Mouse (Mus musculus): Measurements from ENCODE around the gene Cxcr4. TPM values are rescaled to one million over a fixed set of nuclear protein-coding genes. Genes with fewer than 3 reads are reported as not detected.

The Cxcr4 gene
- polyA plus RNA-seq, 1 experiment from 2014 or later, result 23.3 TPM

- Histone ChIP-seq H3K36me3 (ENCODE audit: control insufficient read depth, insufficient read depth, low read length) (no peaks in the 10 kb centered on the region), H3K27me3 (ENCODE audit: control insufficient read depth, insufficient read depth, low read length) (no peaks in the 10 kb centered on the region), H3K4me1 (replicated peaks; ENCODE audit: control insufficient read depth, insufficient read depth, low read length) (no peaks in the 10 kb centered on the region), H3K9me3 (ENCODE audit: control insufficient read depth, low read length) (no peaks in the 10 kb centered on the region), H3K4me2 (replicated peaks; ENCODE audit: low read depth, low read length) (no peak overlapping the region), H3K4me3 (ENCODE audit: low read depth, low read length) (no peak overlapping the region), H3K27ac (ENCODE audit: low read depth, low read length) (no peak overlapping the region), H3K9ac (ENCODE audit: low read depth, low read length) (no peak overlapping the region)
- ATAC-seq (ENCODE audit: low FRiP score) (0 out of 2 replicates have a peak, but pooled peaks have one; percentile 45), DNase-seq (ENCODE audit: low spot score) (no peak)
- WGBS, result 80% methylated on average over 9 of the region's 9 CpGs
These were observed 30.9 kb upstream of the Cxcr4 start for GRCm38 (mm10) chr1:128622867-128623593.

- Histone ChIP-seq H3K9ac (ENCODE audit: low read depth, low read length) (no peak overlapping the region), H3K4me3 (ENCODE audit: low read depth, low read length) (no peak overlapping the region), H3K9me3 (ENCODE audit: control insufficient read depth, low read length) (no peaks in the 10 kb centered on the region), H3K4me1 (replicated peaks; ENCODE audit: control insufficient read depth, insufficient read depth, low read length) (no peaks in the 10 kb centered on the region), H3K27ac (ENCODE audit: low read depth, low read length) (no peak overlapping the region), H3K36me3 (ENCODE audit: control insufficient read depth, insufficient read depth, low read length) (no peaks in the 10 kb centered on the region), H3K4me2 (replicated peaks; ENCODE audit: low read depth, low read length) (no peak overlapping the region), H3K27me3 (ENCODE audit: control insufficient read depth, insufficient read depth, low read length) (no peaks in the 10 kb centered on the region)
- 87% methylated on average over 13 of the region's 13 CpGs for WGBS
- DNase-seq (ENCODE audit: low spot score) (no peak), ATAC-seq (ENCODE audit: low FRiP score) (no peak)
These were observed 25.7 kb upstream of the Cxcr4 start for GRCm38 (mm10) chr1:128617654-128618310.

GRCm38 (mm10) chr1:128616586-128616985 is 24.5 kb upstream of the Cxcr4 start:
- Histone ChIP-seq H3K4me2 (replicated peaks; ENCODE audit: low read depth, low read length) (no peak overlapping the region), H3K27ac (ENCODE audit: low read depth, low read length) (no peak overlapping the region), H3K9ac (ENCODE audit: low read depth, low read length) (no peak overlapping the region), H3K9me3 (ENCODE audit: control insufficient read depth, low read length) (no peaks in the 10 kb centered on the region), H3K4me1 (replicated peaks; ENCODE audit: control insufficient read depth, insufficient read depth, low read length) (no peaks in the 10 kb centered on the region), H3K36me3 (ENCODE audit: control insufficient read depth, insufficient read depth, low read length) (no peaks in the 10 kb centered on the region), H3K4me3 (ENCODE audit: low read depth, low read length) (no peak overlapping the region), H3K27me3 (ENCODE audit: control insufficient read depth, insufficient read depth, low read length) (no peaks in the 10 kb centered on the region)
- 64% methylated on average over 2 of the region's 2 CpGs for whole genome bisulfite sequencing
- ATAC-seq (ENCODE audit: low FRiP score) (no peak), DNase-seq (ENCODE audit: low spot score) (no peak)

GRCm38 (mm10) chr1:128615459-128615806 is 23.3 kb upstream of the Cxcr4 start:
- Histone ChIP-seq H3K4me2 (replicated peaks; ENCODE audit: low read depth, low read length) (no peak overlapping the region), H3K36me3 (ENCODE audit: control insufficient read depth, insufficient read depth, low read length) (no peaks in the 10 kb centered on the region), H3K9ac (ENCODE audit: low read depth, low read length) (no peak overlapping the region), H3K9me3 (ENCODE audit: control insufficient read depth, low read length) (no peaks in the 10 kb centered on the region), H3K4me3 (ENCODE audit: low read depth, low read length) (no peak overlapping the region), H3K27me3 (ENCODE audit: control insufficient read depth, insufficient read depth, low read length) (no peaks in the 10 kb centered on the region), H3K27ac (ENCODE audit: low read depth, low read length) (no peak overlapping the region), H3K4me1 (replicated peaks; ENCODE audit: control insufficient read depth, insufficient read depth, low read length) (no peaks in the 10 kb centered on the region)
- DNase-seq (ENCODE audit: low spot score) (no peak), ATAC-seq (ENCODE audit: low FRiP score) (no peak)
- 80% methylated on average over 2 of the region's 2 CpGs for whole genome bisulfite sequencing

- no peak overlapping the region for H3K4me2 ChIP-seq (replicated peaks; ENCODE audit: low read depth, low read length)
- 86% methylated on average over 7 of the region's 7 CpGs for WGBS
- no peak overlapping the region for H3K9ac ChIP-seq (ENCODE audit: low read depth, low read length)
- H3K4me1 ChIP-seq (replicated peaks; ENCODE audit: control insufficient read depth, insufficient read depth, low read length), result no peaks in the 10 kb centered on the region
- H3K27ac ChIP-seq (ENCODE audit: low read depth, low read length), result no peak overlapping the region
- H3K27me3 ChIP-seq (ENCODE audit: control insufficient read depth, insufficient read depth, low read length), result no peaks in the 10 kb centered on the region
- DNase-seq (ENCODE audit: low spot score) (no peak), ATAC-seq (ENCODE audit: low FRiP score) (no peak)
- H3K4me3 ChIP-seq (ENCODE audit: low read depth, low read length), result no peak overlapping the region
- no peaks in the 10 kb centered on the region for H3K9me3 ChIP-seq (ENCODE audit: control insufficient read depth, low read length)
- no peaks in the 10 kb centered on the region for H3K36me3 ChIP-seq (ENCODE audit: control insufficient read depth, insufficient read depth, low read length)
These were observed 22.8 kb upstream of the Cxcr4 start for GRCm38 (mm10) chr1:128614653-128615458.

- no peak for ATAC-seq (ENCODE audit: low FRiP score)
- Histone ChIP-seq H3K36me3 (ENCODE audit: control insufficient read depth, insufficient read depth, low read length) (no peaks in the 10 kb centered on the region), H3K9ac (ENCODE audit: low read depth, low read length) (no peak overlapping the region), H3K27ac (ENCODE audit: low read depth, low read length) (no peak overlapping the region), H3K4me1 (replicated peaks; ENCODE audit: control insufficient read depth, insufficient read depth, low read length) (no peaks in the 10 kb centered on the region), H3K4me2 (replicated peaks; ENCODE audit: low read depth, low read length) (no peak overlapping the region), H3K9me3 (ENCODE audit: control insufficient read depth, low read length) (no peaks in the 10 kb centered on the region), H3K4me3 (ENCODE audit: low read depth, low read length) (no peak overlapping the region), H3K27me3 (ENCODE audit: control insufficient read depth, insufficient read depth, low read length) (no peaks in the 10 kb centered on the region)
- DNase-seq (ENCODE audit: low spot score), result no peak
- 72% methylated on average over 6 of the region's 6 CpGs for WGBS
These were observed 16.0 kb upstream of the Cxcr4 start for GRCm38 (mm10) chr1:128608119-128608518.

GRCm38 (mm10) chr1:128607423-128607822 is 15.3 kb upstream of the Cxcr4 start:
- no peak for ATAC-seq (ENCODE audit: low FRiP score)
- Histone ChIP-seq H3K4me2 (replicated peaks; ENCODE audit: low read depth, low read length) (no peak overlapping the region), H3K4me3 (ENCODE audit: low read depth, low read length) (no peak overlapping the region), H3K9ac (ENCODE audit: low read depth, low read length) (no peak overlapping the region), H3K4me1 (replicated peaks; ENCODE audit: control insufficient read depth, insufficient read depth, low read length) (no peaks in the 10 kb centered on the region), H3K36me3 (ENCODE audit: control insufficient read depth, insufficient read depth, low read length) (no peaks in the 10 kb centered on the region), H3K27me3 (ENCODE audit: control insufficient read depth, insufficient read depth, low read length) (no peaks in the 10 kb centered on the region), H3K27ac (ENCODE audit: low read depth, low read length) (no peak overlapping the region), H3K9me3 (ENCODE audit: control insufficient read depth, low read length) (no peaks in the 10 kb centered on the region)
- no peak for DNase-seq (ENCODE audit: low spot score)
- 77% methylated on average over 3 of the region's 3 CpGs for WGBS

- no peaks in the 10 kb centered on the region for H3K36me3 ChIP-seq (ENCODE audit: control insufficient read depth, insufficient read depth, low read length)
- H3K4me3 ChIP-seq (ENCODE audit: low read depth, low read length), result no peak overlapping the region
- H3K27ac ChIP-seq (ENCODE audit: low read depth, low read length), result no peak overlapping the region
- no peak overlapping the region for H3K4me2 ChIP-seq (replicated peaks; ENCODE audit: low read depth, low read length)
- WGBS, result 78% methylated on average over 1 of the region's 1 CpGs
- no peaks in the 10 kb centered on the region for H3K9me3 ChIP-seq (ENCODE audit: control insufficient read depth, low read length)
- H3K4me1 ChIP-seq (replicated peaks; ENCODE audit: control insufficient read depth, insufficient read depth, low read length), result no peaks in the 10 kb centered on the region
- H3K9ac ChIP-seq (ENCODE audit: low read depth, low read length), result no peak overlapping the region
- no peaks in the 10 kb centered on the region for H3K27me3 ChIP-seq (ENCODE audit: control insufficient read depth, insufficient read depth, low read length)
- ATAC-seq (ENCODE audit: low FRiP score) (no peak), DNase-seq (ENCODE audit: low spot score) (no peak)
These were observed 13.7 kb upstream of the Cxcr4 start for GRCm38 (mm10) chr1:128605794-128606193.

Data from hindbrain, embryonic 11.5 days (tissue).